10 mouse cellular contexts compared by ENCODE assay signal in the genomic region with DNA sequence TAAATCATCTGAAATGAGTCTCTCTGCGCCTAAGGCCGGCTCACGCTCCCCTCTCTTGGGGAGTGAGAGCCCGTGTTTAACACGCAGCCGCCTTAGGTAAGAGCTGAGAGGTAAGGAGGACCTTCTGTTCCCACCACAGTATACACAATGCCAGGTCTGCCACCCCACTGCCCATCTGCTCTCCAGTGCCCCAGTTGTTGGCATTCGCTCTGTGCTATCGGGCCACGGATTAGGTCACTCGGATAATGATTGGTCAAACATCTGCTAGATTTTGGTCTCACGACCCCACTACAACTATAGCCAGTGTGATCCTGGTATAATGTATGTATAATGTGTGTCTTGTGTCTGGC. TPM values are rescaled to one million over a fixed set of nuclear protein-coding genes. Genes with fewer than 3 reads are reported as not detected.
DNase-seq lines count a peak whose midpoint lies in the region; ATAC-seq and TF ChIP-seq lines count a peak whose summit lies in the region.
"Had no signal": no experiment of that assay in that cellular context is flagged by ENCODE, and none has a peak within 500 bp of the region (broad histone marks: within the 10 kb centered on the region; RNA-seq: fewer than 3 reads in every experiment).

No protein-coding gene starts in this region.

- peak overlapping the region; percentile 36; the same call in 1 of the 2 replicates for H3K9ac ChIP-seq in kidney, embryonic 16.5 days (replicated peaks; ENCODE audit: low read length)
- H3K9ac ChIP-seq in embryonic facial prominence, embryonic 14.5 days (ENCODE audit: low read depth, low read length), result no peak overlapping the region; the same call in 1 of the 2 replicates
- H3K9ac ChIP-seq in hindbrain, postnatal 0 days (replicated peaks; ENCODE audit: low read length), result peak overlapping the region; percentile 37; the same call in 1 of the 2 replicates
- H3K9ac ChIP-seq in midbrain, embryonic 14.5 days (replicated peaks; ENCODE audit: low read length), result peak overlapping the region; percentile 4; the same call in 1 of the 2 replicates

- H3K27ac ChIP-seq in kidney, embryonic 16.5 days (ENCODE audit: low read length), result no peak overlapping the region
- no peak overlapping the region for H3K27ac ChIP-seq in embryonic facial prominence, embryonic 14.5 days (replicated peaks; ENCODE audit: low read depth, low read length)
- H3K27ac ChIP-seq in hindbrain, postnatal 0 days, result no peak overlapping the region
- no peak overlapping the region for H3K27ac ChIP-seq in midbrain, embryonic 14.5 days (replicated peaks; ENCODE audit: low read depth, low read length)

- H3K4me2 ChIP-seq in kidney, embryonic 16.5 days (replicated peaks; ENCODE audit: low read depth, low read length), result peak overlapping the region; percentile 62
- H3K4me2 ChIP-seq in embryonic facial prominence, embryonic 14.5 days (ENCODE audit: low read depth, low read length), result peak overlapping the region; percentile 55
- H3K4me2 ChIP-seq in hindbrain, postnatal 0 days (ENCODE audit: low read depth, low read length), result peak overlapping the region; percentile 68
- H3K4me2 ChIP-seq in midbrain, embryonic 14.5 days (ENCODE audit: low read length), result peak overlapping the region; percentile 54

- H3K27me3 ChIP-seq in kidney, embryonic 16.5 days (ENCODE audit: insufficient read depth, low read length), result no peaks in the 10 kb centered on the region
- H3K27me3 ChIP-seq in embryonic facial prominence, embryonic 14.5 days (replicated peaks; ENCODE audit: control insufficient read depth, insufficient read depth, low read length), result no peaks in the 10 kb centered on the region
- H3K27me3 ChIP-seq in hindbrain, postnatal 0 days (ENCODE audit: insufficient read depth, low read length), result no peaks in the 10 kb centered on the region
- H3K27me3 ChIP-seq in midbrain, embryonic 14.5 days (ENCODE audit: control insufficient read depth, insufficient read depth, low read length), result no peaks in the 10 kb centered on the region

- H3K9me3 ChIP-seq in kidney, embryonic 16.5 days (ENCODE audit: low read length), result peaks cover 4% of the 10 kb centered on the region; the same call in 1 of the 2 replicates
- H3K9me3 ChIP-seq in embryonic facial prominence, embryonic 14.5 days (ENCODE audit: control insufficient read depth, low read length), result no peaks in the 10 kb centered on the region
- no peaks in the 10 kb centered on the region for H3K9me3 ChIP-seq in hindbrain, postnatal 0 days (ENCODE audit: low read length)
- H3K9me3 ChIP-seq in midbrain, embryonic 14.5 days (ENCODE audit: control insufficient read depth, low read length), result no peaks in the 10 kb centered on the region
- H3K9me3 ChIP-seq: G1E had no signal

- 59% methylated on average over 11 of the region's 11 CpGs for WGBS in kidney, embryonic 16.5 days
- WGBS in embryonic facial prominence, embryonic 14.5 days, result 65% methylated on average over 11 of the region's 11 CpGs
- WGBS in hindbrain, postnatal 0 days, result 54% methylated on average over 11 of the region's 11 CpGs
- 62% methylated on average over 11 of the region's 11 CpGs for WGBS in midbrain, embryonic 14.5 days

- H3K4me3 ChIP-seq in kidney, embryonic 16.5 days (ENCODE audit: low read length), result peak overlapping the region; percentile 39; the same call in 1 of the 2 replicates
- H3K4me3 ChIP-seq in embryonic facial prominence, embryonic 14.5 days (ENCODE audit: low read depth, low read length), result peak overlapping the region; percentile 32
- peak overlapping the region; percentile 34 for H3K4me3 ChIP-seq in hindbrain, postnatal 0 days (ENCODE audit: low read length)
- peak overlapping the region; percentile 23 for H3K4me3 ChIP-seq in midbrain, embryonic 14.5 days (replicated peaks; ENCODE audit: low read depth, low read length)

- no peaks in the 10 kb centered on the region for H3K36me3 ChIP-seq in kidney, embryonic 16.5 days (ENCODE audit: insufficient read depth, low read length)
- H3K36me3 ChIP-seq in embryonic facial prominence, embryonic 14.5 days (ENCODE audit: control insufficient read depth, insufficient read depth, low read length), result no peaks in the 10 kb centered on the region
- H3K36me3 ChIP-seq in hindbrain, postnatal 0 days (ENCODE audit: insufficient read depth, low read length), result no peaks in the 10 kb centered on the region
- H3K36me3 ChIP-seq in midbrain, embryonic 14.5 days (ENCODE audit: control insufficient read depth, insufficient read depth, low read length), result no peaks in the 10 kb centered on the region
- H3K36me3 ChIP-seq: G1E had no signal

- DNase-seq in kidney, postnatal 36 days, result no peak
- DNase-seq in embryonic facial prominence, embryonic 14.5 days (ENCODE audit: low spot score), result no peak
- DNase-seq in hindbrain, postnatal 0 days (ENCODE audit: low spot score), result no peak
- no peak for DNase-seq in midbrain, embryonic 14.5 days
- no peak for DNase-seq in right cerebral cortex, adult 2 months (ENCODE audit: low spot score in 2 of 2)
- no peak for DNase-seq in left cerebral cortex, postnatal 10 days (ENCODE audit: extremely low spot score in 1 of 2, low spot score in 2 of 2)
- DNase-seq in cerebellum, adult 8-10 months, result no peak

- ATAC-seq in kidney, embryonic 16.5 days (ENCODE audit: low FRiP score, low TSS enrichment), result peak; percentile 35; the same call in 1 of the 2 replicates
- ATAC-seq in embryonic facial prominence, embryonic 14.5 days (ENCODE audit: low read depth), result no peak
- 0 out of 2 replicates have a peak, but pooled peaks have one; percentile 61 for ATAC-seq in hindbrain, postnatal 0 days
- no peak for ATAC-seq in midbrain, embryonic 14.5 days (ENCODE audit: low FRiP score, low TSS enrichment)

- no peak for TF ChIP-seq CTCF in hindbrain, postnatal 0 days (IDR thresholded peaks at IDR 0.05; ENCODE audit: low read depth)

- intact Hi-C loops in left cerebral cortex, postnatal 10 days (cut with DNase I), result loop anchor here (10.0 kb wide), 1 partner anchor 339 kb away; a partner anchor contains a TSS

- H3K4me1 ChIP-seq in kidney, embryonic 16.5 days (ENCODE audit: insufficient read depth, low read length), result peaks cover 7% of the 10 kb centered on the region; the same call in 1 of the 2 replicates
- H3K4me1 ChIP-seq in embryonic facial prominence, embryonic 14.5 days (ENCODE audit: control insufficient read depth, insufficient read depth, low read length), result no peaks in the 10 kb centered on the region
- no peaks in the 10 kb centered on the region for H3K4me1 ChIP-seq in hindbrain, postnatal 0 days (ENCODE audit: insufficient read depth, low read length)
- H3K4me1 ChIP-seq in midbrain, embryonic 14.5 days (ENCODE audit: control insufficient read depth, insufficient read depth, low read length), result peaks cover 3% of the 10 kb centered on the region; the same call in 1 of the 2 replicates

RNA-seq across cellular contexts. Expression of a gene that starts 19.0 kb away (rescaled TPM):
- polyA plus RNA-seq in kidney, embryonic 16.5 days (2015; fragmentation: Nextera tagmentation; extraction: Ambion mirVana), result 9.8 and 10.5 TPM in 2 replicates
- polyA plus RNA-seq in embryonic facial prominence, embryonic 14.5 days (2014; fragmentation: Nextera tagmentation; extraction: Ambion mirVana), result 13.6 TPM in 2 replicates
- 10.9 and 16.1 TPM in 2 replicates for total RNA-seq in hindbrain, postnatal 0 days (2014; rRNA removed)
- polyA plus RNA-seq in hindbrain, postnatal 0 days (2015; fragmentation: Nextera tagmentation; extraction: Ambion mirVana), result 5.4 and 6.1 TPM in 2 replicates
- polyA plus RNA-seq in midbrain, embryonic 14.5 days (2014; fragmentation: Nextera tagmentation; extraction: Ambion mirVana), result 6.8 and 8.7 TPM in 2 replicates
- total RNA-seq in left cerebral cortex, postnatal 10 days (2021), result 1 to 10 TPM; 5.0 to 5.1 TPM
- polyA plus RNA-seq: G1E had no signal

RNA-seq across cellular contexts. Expression of a gene that starts 19.4 kb away (rescaled TPM):
- 12.7 and 14.6 TPM in 2 replicates for polyA plus RNA-seq in kidney, embryonic 16.5 days (2015; fragmentation: Nextera tagmentation; extraction: Ambion mirVana)
- 15.6 and 16.5 TPM in 2 replicates for polyA plus RNA-seq in embryonic facial prominence, embryonic 14.5 days (2014; fragmentation: Nextera tagmentation; extraction: Ambion mirVana)
- total RNA-seq in hindbrain, postnatal 0 days (2014; rRNA removed), result 0.25 and 0.42 TPM in 2 replicates
- polyA plus RNA-seq in hindbrain, postnatal 0 days (2015; fragmentation: Nextera tagmentation; extraction: Ambion mirVana), result 0.33 and 0.47 TPM in 2 replicates
- 0.16 TPM in 1 of 2 replicates, not detected in the other for polyA plus RNA-seq in midbrain, embryonic 14.5 days (2014; fragmentation: Nextera tagmentation; extraction: Ambion mirVana)
- under 1 TPM; 0.11 to 0.14 TPM for total RNA-seq in left cerebral cortex, postnatal 10 days (2021)
- total RNA-seq: hematopoietic stem cell, adult 5-6 weeks had no signal
- polyA plus RNA-seq: G1E had no signal

Comparison
In these comparisons a context has a peak if more than half of its experiments do, and no peak if none do; other contexts are left out.
1. ATAC-seq: peak in kidney, embryonic 16.5 days (single experiment) and hindbrain, postnatal 0 days (single experiment); none in embryonic facial prominence, embryonic 14.5 days (single experiment) and midbrain, embryonic 14.5 days (single experiment).
2. Peak in every context shown above with its lines, with median percentiles within 50 percentile points of each other: H3K4me2 ChIP-seq and H3K4me3 ChIP-seq.